In the genomic region with DNA sequence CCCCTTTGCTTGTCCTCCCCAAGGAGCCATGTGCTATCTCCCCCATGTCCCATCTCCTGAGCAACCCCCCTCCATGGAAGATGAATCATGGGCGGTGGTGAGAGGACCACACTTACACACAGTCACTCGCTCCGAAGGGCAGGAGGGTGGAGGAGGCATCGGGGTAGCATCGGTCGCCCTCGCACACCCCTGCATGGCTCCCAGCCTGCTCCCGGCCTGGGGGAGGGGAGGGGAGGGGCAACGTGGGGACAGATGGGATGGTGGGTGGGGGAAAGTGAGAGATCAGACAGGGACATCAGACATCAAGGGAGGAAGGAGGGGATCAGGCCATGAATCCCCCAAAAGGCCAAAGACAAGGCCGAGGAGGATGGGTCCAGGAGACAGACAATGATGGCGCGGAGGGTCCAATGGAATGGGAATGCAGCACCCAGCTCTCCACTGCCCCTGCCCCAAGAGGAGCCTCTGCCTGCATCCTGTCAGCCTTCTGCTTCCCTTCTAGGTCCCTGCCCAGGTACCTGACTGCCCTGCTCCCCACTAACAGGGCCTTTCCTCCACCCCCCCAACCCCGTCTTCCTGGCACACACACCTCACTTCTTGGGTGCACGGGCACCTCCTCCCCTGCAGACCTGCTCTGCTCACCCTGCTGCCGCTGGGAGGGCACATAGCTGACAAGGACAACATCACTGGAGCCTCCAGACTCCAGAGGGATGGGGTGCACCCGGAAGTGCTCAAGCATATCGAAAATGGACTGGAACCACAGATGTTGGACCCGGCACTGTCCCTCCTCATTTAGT, we compare ENCODE assay signal across 19 mouse cellular contexts. TPM values are rescaled to one million over a fixed set of nuclear protein-coding genes. Genes with fewer than 3 reads are reported as not detected.
DNase-seq lines count a peak whose midpoint lies in the region; ATAC-seq and TF ChIP-seq lines count a peak whose summit lies in the region.
"Had no signal": no experiment of that assay in that cellular context is flagged by ENCODE, and none has a peak within 500 bp of the region (broad histone marks: within the 10 kb centered on the region; RNA-seq: fewer than 3 reads in every experiment).

No protein-coding gene starts in this region.

- no peak overlapping the region for H3K4me3 ChIP-seq in heart, embryonic 10.5 days
- H3K4me3 ChIP-seq in heart, embryonic 11.5 days (ENCODE audit: low read depth, low read length) = no peak overlapping the region
- H3K4me3 ChIP-seq in E14TG2a.4 (replicated peaks; ENCODE audit: low read length) (peak overlapping the region; percentile 66), ES-E14 (ENCODE audit: insufficient read depth in 1 of 2, low read depth in 1 of 2, low read length in 2 of 2, poor library complexity in 1 of 2, severe bottlenecking in 1 of 2) (peak overlapping the region; percentile 38 to 44)
- H3K4me3 ChIP-seq in forebrain, embryonic 12.5 days (replicated peaks) = no peak overlapping the region
- H3K4me3 ChIP-seq: forebrain, embryonic 10.5 days; hindbrain, embryonic 10.5 days; hindbrain, embryonic 13.5 days; intestine, embryonic 15.5 days had no signal

- in situ Hi-C loops in ES-E14 (cut with MboI; ENCODE audit: low sequenced_read_pairs in 2 of 2, unreplicated experiment in 2 of 2) = no loop called here

- WGBS in heart, embryonic 10.5 days = 81% methylated on average over 18 of the region's 18 CpGs
- WGBS in heart, embryonic 11.5 days (ENCODE audit: insufficient replicate concordance) = 89% methylated on average over 18 of the region's 18 CpGs
- WGBS in forebrain, embryonic 12.5 days = 89% methylated on average over 15 of the region's 18 CpGs

- no peaks in the 10 kb centered on the region for H3K9me3 ChIP-seq in heart, embryonic 10.5 days
- no peaks in the 10 kb centered on the region for H3K9me3 ChIP-seq in heart, embryonic 11.5 days (replicated peaks; ENCODE audit: control insufficient read depth, low read length)
- H3K9me3 ChIP-seq in E14TG2a.4 (ENCODE audit: low read length) = no peaks in the 10 kb centered on the region
- H3K9me3 ChIP-seq in ES-E14 (ENCODE audit: control insufficient read depth, insufficient read depth, low read depth, low read length) = no peaks in the 10 kb centered on the region
- no peaks in the 10 kb centered on the region for H3K9me3 ChIP-seq in forebrain, embryonic 12.5 days
- H3K9me3 ChIP-seq: forebrain, embryonic 10.5 days; G1E; hindbrain, embryonic 10.5 days; hindbrain, embryonic 13.5 days; intestine, embryonic 15.5 days had no signal

- TF ChIP-seq CTCF in E14TG2a.4 (conservative IDR thresholded peaks at IDR 0.05; ENCODE audit: low read length) = no peak

- ATAC-seq in heart, embryonic 11.5 days (replicated peaks; ENCODE audit: insufficient number of reproducible peaks, low FRiP score, low TSS enrichment) = no peak
- ATAC-seq in forebrain, embryonic 12.5 days (ENCODE audit: low FRiP score) = no peak
- ATAC-seq: forebrain, embryonic 14.5 days; forebrain, postnatal 0 days; hindbrain, embryonic 16.5 days; intestine, embryonic 15.5 days; Patski had no signal

- H3K4me1 ChIP-seq in heart, embryonic 10.5 days = peaks cover 59% of the 10 kb centered on the region
- H3K4me1 ChIP-seq in heart, embryonic 11.5 days (ENCODE audit: control insufficient read depth, insufficient read depth, low read length) = peaks cover 33% of the 10 kb centered on the region
- H3K4me1 ChIP-seq in E14TG2a.4 (replicated peaks; ENCODE audit: low read depth, low read length) (peaks cover 80% of the 10 kb centered on the region), ES-E14 (ENCODE audit: control insufficient read depth in 2 of 2, insufficient read depth in 2 of 2, low read length in 2 of 2, poor library complexity in 1 of 2) (peaks cover 3 to 34% of the 10 kb centered on the region in 2 experiments; a peak in 3 of 4 replicates)
- peaks cover 1% of the 10 kb centered on the region; the same call in 1 of the 2 replicates for H3K4me1 ChIP-seq in forebrain, embryonic 12.5 days

- H3K36me3 ChIP-seq in heart, embryonic 10.5 days = peaks cover 64% of the 10 kb centered on the region
- peaks cover 39% of the 10 kb centered on the region for H3K36me3 ChIP-seq in heart, embryonic 11.5 days (ENCODE audit: control insufficient read depth, insufficient read depth, low read length)
- H3K36me3 ChIP-seq in E14TG2a.4 (ENCODE audit: insufficient read depth, low read length) (peaks cover 71% of the 10 kb centered on the region), ES-E14 (ENCODE audit: control insufficient read depth, insufficient read depth, low read length, poor library complexity, severe bottlenecking) (peaks cover 53% of the 10 kb centered on the region)
- H3K36me3 ChIP-seq in forebrain, embryonic 12.5 days (replicated peaks) = peaks cover 67% of the 10 kb centered on the region

- intact Hi-C loops in gastrocnemius, postnatal 36 days (cut with DNase I) = no loop called here

- H3K9ac ChIP-seq in heart, embryonic 11.5 days (ENCODE audit: low read depth, low read length) = no peak overlapping the region
- H3K9ac ChIP-seq in ES-E14 (ENCODE audit: insufficient read depth, low read depth, low read length, poor library complexity, severe bottlenecking) = no peak overlapping the region
- no peak overlapping the region for H3K9ac ChIP-seq in forebrain, embryonic 12.5 days
- H3K9ac ChIP-seq: forebrain, postnatal 0 days; hindbrain, embryonic 13.5 days; intestine, embryonic 15.5 days had no signal

- H3K27ac ChIP-seq in heart, embryonic 10.5 days = 0 out of 2 replicates have a peak overlapping the region, but pooled peaks have one; percentile 4
- no peak overlapping the region for H3K27ac ChIP-seq in heart, embryonic 11.5 days (ENCODE audit: low read depth, low read length)
- H3K27ac ChIP-seq in ES-E14 (ENCODE audit: insufficient read depth, low read depth, low read length, poor library complexity, severe bottlenecking) = no peak overlapping the region
- no peak overlapping the region for H3K27ac ChIP-seq in forebrain, embryonic 12.5 days
- H3K27ac ChIP-seq: forebrain, embryonic 10.5 days; hindbrain, embryonic 10.5 days; hindbrain, embryonic 13.5 days; intestine, embryonic 15.5 days had no signal

- no peak overlapping the region for H3K4me2 ChIP-seq in heart, embryonic 11.5 days
- H3K4me2 ChIP-seq in forebrain, embryonic 12.5 days = no peak overlapping the region
- H3K4me2 ChIP-seq: hindbrain, embryonic 13.5 days; intestine, embryonic 15.5 days had no signal

- H3K27me3 ChIP-seq in heart, embryonic 10.5 days (ENCODE audit: insufficient read depth, poor library complexity, severe bottlenecking) = no peaks in the 10 kb centered on the region
- no peaks in the 10 kb centered on the region; the same call in 1 of the 2 replicates for H3K27me3 ChIP-seq in heart, embryonic 11.5 days (ENCODE audit: control insufficient read depth, insufficient read depth, low read length)
- H3K27me3 ChIP-seq in E14TG2a.4 (ENCODE audit: insufficient read depth, low read length) = no peaks in the 10 kb centered on the region
- H3K27me3 ChIP-seq in forebrain, embryonic 12.5 days = no peaks in the 10 kb centered on the region
- H3K27me3 ChIP-seq: CH12.LX; hindbrain, embryonic 13.5 days; intestine, embryonic 15.5 days; Patski had no signal

- DNase-seq in gastrocnemius, postnatal 10 days = peak; percentile 9
- DNase-seq in gastrocnemius, postnatal 36 days = no peak
- DNase-seq in heart, embryonic 10.5 days (ENCODE audit: low spot score) = no peak
- DNase-seq in ES-E14 (ENCODE audit: low read depth, low spot score) = no peak
- DNase-seq: cerebellum, adult 9-10 months; forebrain, postnatal 0 days; kidney, adult 11 months had no signal

TF ChIP-seq in ES-E14, 5 proteins besides CTCF, POLR2A, EP300 and RAD21 (continues in another document):
- TF ChIP-seq MAFK (IDR thresholded peaks at IDR 0.05; ENCODE audit: insufficient read depth, low read depth, low read length) = no peak
- no peak for TF ChIP-seq ZNF384 (IDR thresholded peaks at IDR 0.05; ENCODE audit: low read depth, low read length)
- TF ChIP-seq CHD2 (IDR thresholded peaks at IDR 0.05; ENCODE audit: low read depth, low read length) = no peak

RNA-seq across cellular contexts. Expression of gene Atp2a1, which starts 5.1 kb away (rescaled TPM):
- total RNA-seq in gastrocnemius, postnatal 10 days (2021) = over 10,000 TPM; 11,325 to 12,607 TPM
- total RNA-seq in gastrocnemius, postnatal 36 days (2021) = over 10,000 TPM; 23,125 to 24,213 TPM
- 6.8 and 9.5 TPM in 2 replicates for polyA plus RNA-seq in heart, embryonic 10.5 days (2016; fragmentation: Nextera tagmentation; extraction: Ambion mirVana)
- 5.0 and 7.5 TPM in 2 replicates for polyA plus RNA-seq in heart, embryonic 11.5 days (2014; fragmentation: Nextera tagmentation; extraction: Ambion mirVana)
- 0.11 and 0.27 TPM in 2 replicates for total RNA-seq in ES-E14 (2012; rRNA removed)
- polyA plus RNA-seq in forebrain, embryonic 12.5 days (2016; fragmentation: Nextera tagmentation; extraction: Ambion mirVana) = 0.23 and 0.43 TPM in 2 replicates
- total RNA-seq: G1E had no signal

RNA-seq across cellular contexts. Expression of gene Sh2b1, which starts 7.2 kb away (rescaled TPM):
- 10 to 100 TPM; 52.0 to 53.7 TPM for total RNA-seq in gastrocnemius, postnatal 10 days (2021)
- 10 to 100 TPM; 36.8 to 43.4 TPM for total RNA-seq in gastrocnemius, postnatal 36 days (2021)
- 46.3 and 47.1 TPM in 2 replicates for polyA plus RNA-seq in heart, embryonic 10.5 days (2016; fragmentation: Nextera tagmentation; extraction: Ambion mirVana)
- 33.7 and 36.0 TPM in 2 replicates for polyA plus RNA-seq in heart, embryonic 11.5 days (2014; fragmentation: Nextera tagmentation; extraction: Ambion mirVana)
- total RNA-seq in ES-E14 (2012; rRNA removed) = 20.3 and 22.5 TPM in 2 replicates
- polyA plus RNA-seq in forebrain, embryonic 12.5 days (2016; fragmentation: Nextera tagmentation; extraction: Ambion mirVana) = 57.7 and 60.2 TPM in 2 replicates

RNA-seq across cellular contexts. Expression of gene Tufm, which starts 19.1 kb away (rescaled TPM):
- total RNA-seq in gastrocnemius, postnatal 10 days (2021) = 100 to 1,000 TPM in 1 of 2 experiments, 10 to 100 TPM in 1; 99.0 to 114 TPM
- total RNA-seq in gastrocnemius, postnatal 36 days (2021) = 100 to 1,000 TPM; 122 to 145 TPM
- 199 and 204 TPM in 2 replicates for polyA plus RNA-seq in heart, embryonic 10.5 days (2016; fragmentation: Nextera tagmentation; extraction: Ambion mirVana)
- polyA plus RNA-seq in heart, embryonic 11.5 days (2014; fragmentation: Nextera tagmentation; extraction: Ambion mirVana) = 167 and 187 TPM in 2 replicates
- total RNA-seq in ES-E14 (2012; rRNA removed) = 125 and 133 TPM in 2 replicates
- 113 and 119 TPM in 2 replicates for polyA plus RNA-seq in forebrain, embryonic 12.5 days (2016; fragmentation: Nextera tagmentation; extraction: Ambion mirVana)

RNA-seq across cellular contexts. Expression of gene Atxn2l, which starts 35.2 kb away (rescaled TPM):
- total RNA-seq in gastrocnemius, postnatal 10 days (2021) = 10 to 100 TPM; 33.6 to 45.6 TPM
- 10 to 100 TPM; 25.8 to 29.9 TPM for total RNA-seq in gastrocnemius, postnatal 36 days (2021)
- polyA plus RNA-seq in heart, embryonic 10.5 days (2016; fragmentation: Nextera tagmentation; extraction: Ambion mirVana) = 43.6 and 52.3 TPM in 2 replicates
- polyA plus RNA-seq in heart, embryonic 11.5 days (2014; fragmentation: Nextera tagmentation; extraction: Ambion mirVana) = 38.2 and 39.9 TPM in 2 replicates
- 72.3 and 80.1 TPM in 2 replicates for total RNA-seq in ES-E14 (2012; rRNA removed)
- 76.6 and 92.6 TPM in 2 replicates for polyA plus RNA-seq in forebrain, embryonic 12.5 days (2016; fragmentation: Nextera tagmentation; extraction: Ambion mirVana)

RNA-seq across cellular contexts. Expression of gene Rabep2, which starts 39.5 kb away (rescaled TPM):
- 10 to 100 TPM; 11.4 to 15.2 TPM for total RNA-seq in gastrocnemius, postnatal 10 days (2021)
- total RNA-seq in gastrocnemius, postnatal 36 days (2021) = 10 to 100 TPM; 13.8 to 14.0 TPM
- polyA plus RNA-seq in heart, embryonic 10.5 days (2016; fragmentation: Nextera tagmentation; extraction: Ambion mirVana) = 25.5 and 25.8 TPM in 2 replicates
- 18.1 and 23.0 TPM in 2 replicates for polyA plus RNA-seq in heart, embryonic 11.5 days (2014; fragmentation: Nextera tagmentation; extraction: Ambion mirVana)
- 22.1 and 27.8 TPM in 2 replicates for total RNA-seq in ES-E14 (2012; rRNA removed)
- 20.2 and 20.6 TPM in 2 replicates for polyA plus RNA-seq in forebrain, embryonic 12.5 days (2016; fragmentation: Nextera tagmentation; extraction: Ambion mirVana)

Comparison
In these comparisons a context has a peak if more than half of its experiments do, and no peak if none do; other contexts are left out.
1. H3K4me3 ChIP-seq: peak in E14TG2a.4 (single experiment) and ES-E14 (2 of 2); none in heart, embryonic 10.5 days (single experiment), heart, embryonic 11.5 days (single experiment) and forebrain, embryonic 12.5 days (single experiment).
2. RNA of gene Atp2a1, which starts 5.1 kb away (total RNA-seq): 23,125 to 24,213 TPM in gastrocnemius, postnatal 36 days and 11,325 to 12,607 TPM in gastrocnemius, postnatal 10 days; 0.11 to 0.27 TPM in ES-E14; every median in the first group is over 1,000 times any median in the second.